Mouse (Mus musculus) kidney, adult 2 months (tissue): ENCODE results near the gene Camkk1. TPM values are rescaled to one million over a fixed set of nuclear protein-coding genes. Genes with fewer than 3 reads are reported as not detected.

Experiments
- DNase-seq: peaks from one replicate; pipeline ENCODE4 v3.0.0; 2021
- H3K27ac ChIP-seq: fragments of 200-500 bp; 2 replicates; pipeline ENCODE4 v1.5.1; 2012; ENCODE audit warnings: low read depth, low read length, control low read depth, inconsistent platforms; ENCODE audit not compliant: insufficient read depth
- H3K27me3 ChIP-seq: fragments of 200-500 bp; replicated peaks from 2 replicates; pipeline ENCODE4 v1.6.1; 2012; ENCODE audit warnings: mild to moderate bottlenecking, moderate library complexity, low read length, inconsistent platforms; ENCODE audit not compliant: control insufficient read depth, insufficient read depth
- H3K36me3 ChIP-seq: fragments of 200-500 bp; 2 replicates; pipeline ENCODE4 v1.6.1; 2012; ENCODE audit warnings: mild to moderate bottlenecking, moderate library complexity, low read length, inconsistent platforms; ENCODE audit not compliant: control insufficient read depth, insufficient read depth
- H3K4me1 ChIP-seq: fragments of 200-500 bp; 2 replicates; pipeline ENCODE4 v1.6.1; 2011; ENCODE audit warnings: low read length; ENCODE audit not compliant: control insufficient read depth, insufficient read depth
- H3K4me3 ChIP-seq: fragments of 200-500 bp; 2 replicates; pipeline ENCODE4 v1.5.1; 2011; ENCODE audit warnings: mild to moderate bottlenecking, low read depth, low read length, control low read depth; ENCODE audit not compliant: insufficient read depth
- CTCF ChIP-seq: fragments of 200-500 bp; conservative IDR thresholded peaks from 2 replicates; pipeline ENCODE4 v1.5.1; 2011; ENCODE audit warnings: low read depth, mild to moderate bottlenecking, control low read depth, low read length, moderate library complexity, mixed read lengths; ENCODE audit not compliant: insufficient read depth, insufficient read length
- POLR2A ChIP-seq: fragments of 200-500 bp; IDR thresholded peaks from one replicate; pipeline ENCODE4 v1.6.1; 2011; ENCODE audit warnings: low read depth, low read length, control low read depth
- whole genome bisulfite sequencing: fragments of 180-500 bp; shearing (Covaris S2); methylation state at CpG from one replicate; pipeline ENCODE4 v1.1.7; 2018; 5-methylcytosine and 5-hydroxymethylcytosine counted together
- polyA plus RNA-seq: library from polyadenylated mRNA; depleted of rRNA; stranded (reverse); fragments of >200 nt; gene quantifications from 2 replicates; pipeline ENCODE4 v1.2.3, GENCODE M21; 2012

The Camkk1 gene
- polyA plus RNA-seq, 1 experiment, result 1.1 TPM

GRCm38 (mm10) chr11:73059630-73060029, 40.8 kb downstream of the Camkk1 start:
- no peaks in the 10 kb centered on the region for H3K27me3 ChIP-seq
- no peaks in the 10 kb centered on the region; the same call in 1 of the 2 replicates for H3K36me3 ChIP-seq
- H3K4me3 ChIP-seq, result no peak overlapping the region
- H3K27ac ChIP-seq, result no peak overlapping the region
- TF ChIP-seq CTCF, result no peak
- TF ChIP-seq POLR2A, result no peak
- DNase-seq, result no peak
- 96% methylated on average over 3 of the region's 3 CpGs for WGBS
- H3K4me1 ChIP-seq, result no peaks in the 10 kb centered on the region

DNA sequence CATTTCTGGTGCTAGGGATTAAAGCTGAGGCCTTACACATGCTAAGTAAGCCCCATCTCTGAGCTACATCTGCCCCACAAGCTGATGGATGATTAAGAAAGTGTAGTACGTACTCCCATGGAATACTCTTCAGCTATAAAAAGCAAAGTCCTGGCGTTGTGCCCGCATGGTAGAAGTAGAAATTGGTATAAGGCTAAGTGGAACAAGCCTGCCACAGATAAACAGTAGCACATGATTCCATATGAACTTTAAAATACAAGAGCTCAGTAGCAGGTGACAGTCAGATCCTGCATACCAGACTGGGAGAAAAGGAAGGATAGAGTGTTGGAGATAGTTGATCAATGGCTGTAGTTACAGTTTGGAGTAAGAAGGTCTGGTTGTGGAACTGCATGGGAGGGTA, 42.6 kb downstream of the Camkk1 start:
- Histone ChIP-seq H3K4me3 (no peak overlapping the region), H3K27me3 (no peaks in the 10 kb centered on the region), H3K36me3 (no peaks in the 10 kb centered on the region; the same call in 1 of the 2 replicates), H3K27ac (no peak overlapping the region), H3K4me1 (no peaks in the 10 kb centered on the region)
- TF ChIP-seq POLR2A, result no peak
- no peak for TF ChIP-seq CTCF
- 92% methylated on average over 3 of the region's 3 CpGs for WGBS
- DNase-seq, result no peak

DNA sequence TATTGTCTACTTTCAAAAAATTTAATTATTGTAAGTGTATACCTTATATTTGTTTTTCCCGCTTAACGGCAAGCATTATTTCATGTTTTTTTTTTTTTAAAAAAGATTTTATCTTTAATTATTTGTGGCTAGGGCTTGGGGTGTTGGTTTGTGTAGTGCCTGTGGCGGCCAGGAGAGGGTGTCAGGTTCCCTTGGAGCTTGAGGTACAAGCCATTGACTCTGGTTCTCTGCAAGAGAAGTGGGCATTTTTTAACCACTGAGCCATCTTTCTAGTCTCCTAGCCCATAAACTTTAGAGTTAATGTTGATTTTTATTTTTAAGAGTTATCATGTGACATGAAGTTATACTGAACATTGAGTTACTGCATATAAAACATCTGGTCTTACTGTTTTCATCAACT, 53.0 kb downstream of the Camkk1 start:
- DNase-seq, result peak; percentile 40
- Histone ChIP-seq H3K36me3 (no peaks in the 10 kb centered on the region; the same call in none of the 2 replicates), H3K4me3 (no peak overlapping the region)

DNA sequence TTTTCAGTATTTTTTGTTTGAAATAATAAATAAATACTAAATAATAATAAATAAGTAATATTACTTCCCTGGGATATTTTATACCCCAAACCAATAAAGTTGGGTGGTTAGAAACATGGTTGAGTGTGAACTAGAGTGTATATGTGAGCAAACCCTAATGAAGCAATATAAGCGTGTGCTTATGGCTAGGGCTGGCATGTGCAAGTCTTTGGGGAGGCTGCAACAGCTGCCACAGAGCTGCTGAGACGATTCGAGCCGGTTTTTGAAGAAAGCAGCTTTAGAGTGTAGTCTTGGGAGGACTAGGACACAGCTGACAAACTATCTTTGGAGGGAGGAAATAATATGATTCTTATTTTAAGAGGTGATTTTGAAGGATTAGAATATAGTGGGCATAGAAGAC, 57.5 kb downstream of the Camkk1 start:
- Histone ChIP-seq H3K27ac (no peak overlapping the region), H3K27me3 (no peaks in the 10 kb centered on the region; the same call in 1 of the 2 replicates), H3K4me3 (no peak overlapping the region), H3K36me3 (peaks cover 7% of the 10 kb centered on the region), H3K4me1 (no peaks in the 10 kb centered on the region)
- no peak for DNase-seq
- TF ChIP-seq CTCF, result no peak
- no peak for TF ChIP-seq POLR2A
- 87% methylated on average over 4 of the region's 4 CpGs for WGBS

More for the DNA sequence above, 53.0 kb downstream of the Camkk1 start:
- 82% methylated on average over 3 of the region's 3 CpGs for WGBS
- no peak overlapping the region for H3K27ac ChIP-seq
- no peaks in the 10 kb centered on the region for H3K4me1 ChIP-seq
- peak; percentile 65 for TF ChIP-seq CTCF
- no peak for TF ChIP-seq POLR2A
- H3K27me3 ChIP-seq, result no peaks in the 10 kb centered on the region; the same call in 1 of the 2 replicates

- WGBS, result 58% methylated on average over 4 of the region's 4 CpGs
- no peak for DNase-seq
- Histone ChIP-seq H3K27ac (no peak overlapping the region), H3K36me3 (peaks cover 7% of the 10 kb centered on the region), H3K4me3 (no peak overlapping the region), H3K4me1 (no peaks in the 10 kb centered on the region), H3K27me3 (no peaks in the 10 kb centered on the region)
- TF ChIP-seq CTCF (no peak), POLR2A (no peak)
These were observed 57.9 kb downstream of the Camkk1 start for GRCm38 (mm10) chr11:73076733-73077132.

DNA sequence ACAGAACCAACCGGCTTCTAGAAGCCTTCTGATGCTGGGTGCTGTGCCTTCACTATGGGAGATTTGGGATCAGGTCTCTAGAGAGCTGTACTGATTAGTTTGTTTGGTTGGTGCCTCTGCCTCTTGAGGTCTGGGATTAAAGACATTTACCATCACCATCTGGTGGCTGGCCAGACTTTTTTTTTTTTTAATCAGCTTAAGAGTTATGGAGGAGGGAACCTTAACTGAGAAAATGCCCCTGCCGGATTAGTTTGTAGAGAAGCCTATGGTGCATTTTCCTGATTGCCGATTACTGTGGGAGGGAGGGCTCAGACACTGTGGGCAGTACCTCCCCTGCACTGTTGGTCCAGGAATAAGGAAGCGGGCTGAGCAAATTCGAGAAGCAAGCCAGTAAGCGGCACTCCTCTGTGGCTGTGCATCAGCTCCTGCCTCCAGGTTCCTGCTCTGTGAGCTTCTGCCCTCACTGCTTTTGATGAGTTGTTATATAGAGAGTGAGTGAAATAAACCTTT, 58.5 kb downstream of the Camkk1 start:
- H3K36me3 ChIP-seq, result peaks cover 7% of the 10 kb centered on the region
- H3K4me1 ChIP-seq, result no peaks in the 10 kb centered on the region
- H3K4me3 ChIP-seq, result no peak overlapping the region
- no peak for DNase-seq
- TF ChIP-seq POLR2A (no peak), CTCF (no peak)
- 86% methylated on average over 6 of the region's 6 CpGs for WGBS
- no peaks in the 10 kb centered on the region for H3K27me3 ChIP-seq
- H3K27ac ChIP-seq, result no peak overlapping the region

DNA sequence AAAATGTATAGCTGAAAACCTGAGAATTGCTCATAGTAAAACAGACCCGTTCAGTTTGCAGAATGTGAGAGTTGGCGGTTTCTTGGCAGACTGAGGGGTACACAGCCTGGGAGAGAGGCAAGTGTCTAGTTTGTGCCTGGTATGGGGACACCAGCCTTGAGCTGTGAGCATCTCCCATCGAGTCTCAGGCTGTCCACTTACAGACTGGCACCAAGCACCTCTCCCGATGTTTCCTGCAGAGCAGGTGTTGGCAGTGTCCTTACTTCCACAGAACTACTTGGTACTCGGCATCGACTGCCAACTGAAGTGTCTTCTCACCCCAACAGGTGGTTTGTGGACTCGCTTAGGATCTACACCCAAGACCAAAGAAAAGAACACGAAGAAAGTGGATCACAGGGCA, 59.8 kb downstream of the Camkk1 start:
- no peak for DNase-seq
- H3K36me3 ChIP-seq, result peaks cover 7% of the 10 kb centered on the region
- TF ChIP-seq CTCF, result no peak
- TF ChIP-seq POLR2A, result no peak
- no peak overlapping the region for H3K4me3 ChIP-seq
- H3K4me1 ChIP-seq, result no peaks in the 10 kb centered on the region
- no peak overlapping the region for H3K27ac ChIP-seq
- WGBS, result 96% methylated on average over 8 of the region's 8 CpGs
- H3K27me3 ChIP-seq, result no peaks in the 10 kb centered on the region

DNA sequence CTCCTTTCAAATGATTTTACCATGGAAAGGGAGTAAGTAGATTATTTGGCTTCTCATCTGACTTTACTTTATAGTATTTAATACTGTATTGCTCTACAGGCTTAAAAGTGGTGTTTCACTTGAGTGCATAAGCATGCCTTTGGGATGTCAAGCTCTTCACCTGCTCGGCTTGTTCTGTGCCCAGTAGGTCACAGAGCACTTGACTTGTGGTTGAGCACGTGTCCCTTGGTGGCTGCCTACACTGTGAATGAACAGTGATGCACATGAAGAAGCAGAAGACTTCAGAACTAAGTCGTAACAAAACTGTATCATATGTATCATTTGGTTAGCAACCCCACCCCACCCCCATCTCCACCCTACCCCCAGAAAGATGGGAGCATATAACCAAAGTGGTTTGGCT, 61.5 kb downstream of the Camkk1 start:
- Histone ChIP-seq H3K4me3 (no peak overlapping the region), H3K27me3 (no peaks in the 10 kb centered on the region), H3K27ac (no peak overlapping the region), H3K36me3 (peaks cover 7% of the 10 kb centered on the region), H3K4me1 (peaks cover 9% of the 10 kb centered on the region)
- 53% methylated on average over 3 of the region's 3 CpGs for WGBS
- TF ChIP-seq CTCF (no peak), POLR2A (no peak)
- DNase-seq, result peak; percentile 63
